Mouse (Mus musculus) layer of hippocampus, postnatal 25 days (tissue): ENCODE measurements around the gene Dbr1. TPM values are rescaled to one million over a fixed set of nuclear protein-coding genes. Genes with fewer than 3 reads are reported as not detected.

ENCODE experiments used
- DNase-seq, 2 experiments: peaks; one replicate each; pipeline ENCODE4 v3.0.0; 2022; ENCODE audit warnings: mixed read lengths in 2 of 2, low spot score in 1 of 2; ENCODE audit errors: extremely low spot score in 1 of 2
- total RNA-seq, 2 experiments: library from RNA; stranded (reverse); gene quantifications; 2 replicates each; pipeline ENCODE4 v1.2.3; 2021

Dbr1 gene
- total RNA-seq, 2 experiments from 2014 or later: 13.5 to 14.3 TPM

DNA sequence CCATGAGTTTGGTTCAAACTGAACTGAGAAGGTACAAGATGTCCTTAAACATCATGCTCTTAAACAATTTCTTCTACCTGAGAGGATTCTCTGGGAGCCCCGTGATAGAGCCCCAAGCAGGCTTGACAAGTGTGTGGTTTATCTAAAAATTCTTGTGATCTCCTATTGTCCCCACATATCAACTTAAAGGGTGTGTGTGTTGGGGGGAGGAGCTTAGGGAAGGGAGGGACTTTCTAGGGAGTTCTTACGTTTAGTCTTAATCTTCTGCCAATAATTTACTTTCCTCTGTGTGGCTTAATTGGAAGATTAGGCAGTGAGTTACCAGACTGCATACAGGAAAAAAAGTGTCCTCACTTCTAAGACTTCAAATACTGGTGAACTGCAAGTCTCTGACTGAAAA, 36.6 kb downstream of the Dbr1 start, which contains the start of gene A4gnt:
Gene A4gnt (plus strand): TSS at position 301 of the 400 bp plus-strand sequence.
- no peak for DNase-seq

DNA sequence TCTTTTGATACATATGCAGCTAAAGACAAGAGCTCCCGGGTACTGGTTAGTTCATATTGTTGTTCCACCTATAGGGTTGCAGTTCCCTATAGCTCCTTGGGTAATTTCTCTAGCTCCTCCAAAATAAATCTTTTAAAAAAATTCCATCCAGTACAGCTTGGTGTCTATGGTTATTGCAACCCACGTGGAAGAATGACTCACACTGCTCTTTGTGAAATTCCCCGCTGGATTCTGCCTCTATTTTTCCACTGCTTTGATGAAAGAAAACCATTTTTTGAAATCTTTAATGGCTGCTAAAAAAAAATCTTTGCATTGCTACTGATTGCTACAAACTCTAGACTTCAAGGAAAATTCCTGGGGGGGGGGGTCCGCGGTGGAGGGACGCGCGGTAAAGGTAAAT, 44.1 kb downstream of the Dbr1 start:
- DNase-seq: no peak

DNA sequence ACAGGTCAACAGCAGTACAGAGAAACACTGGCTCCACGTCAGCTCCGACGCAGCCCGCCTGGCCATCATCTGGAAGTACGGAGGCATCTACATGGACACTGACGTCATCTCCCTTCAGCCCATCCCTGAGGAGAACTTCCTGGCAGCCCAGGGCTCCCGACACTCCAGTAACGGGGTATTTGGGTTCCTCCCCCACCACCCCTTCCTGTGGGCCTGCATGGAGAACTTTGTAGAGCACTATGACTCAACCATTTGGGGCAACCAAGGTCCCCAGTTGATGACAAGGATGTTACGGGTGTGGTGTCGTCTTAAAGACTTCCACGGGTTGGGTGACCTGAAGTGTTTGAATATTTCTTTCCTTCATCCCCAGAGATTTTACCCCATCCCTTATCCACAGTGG, 44.6 kb downstream of the Dbr1 start:
- no peak for DNase-seq

DNA sequence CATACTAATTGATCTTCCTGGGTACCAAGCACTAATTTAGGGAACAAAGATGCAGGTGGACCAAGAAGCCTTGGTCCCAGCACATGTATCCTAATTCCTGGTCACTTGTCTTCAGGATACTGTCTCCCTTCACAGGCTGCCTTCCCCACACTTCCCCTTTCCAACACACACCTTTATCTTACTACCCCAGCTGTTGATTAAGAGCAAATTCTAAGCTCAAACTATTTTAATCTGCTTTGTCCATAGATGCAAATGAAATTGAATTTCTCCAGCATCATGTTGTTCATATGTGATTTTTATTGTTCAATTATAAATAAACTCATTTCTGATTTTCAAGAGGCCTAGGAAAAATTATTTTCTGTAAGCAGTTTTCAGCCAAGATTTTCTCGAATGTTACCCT, 46.4 kb downstream of the Dbr1 start:
- DNase-seq: no peak

DNA sequence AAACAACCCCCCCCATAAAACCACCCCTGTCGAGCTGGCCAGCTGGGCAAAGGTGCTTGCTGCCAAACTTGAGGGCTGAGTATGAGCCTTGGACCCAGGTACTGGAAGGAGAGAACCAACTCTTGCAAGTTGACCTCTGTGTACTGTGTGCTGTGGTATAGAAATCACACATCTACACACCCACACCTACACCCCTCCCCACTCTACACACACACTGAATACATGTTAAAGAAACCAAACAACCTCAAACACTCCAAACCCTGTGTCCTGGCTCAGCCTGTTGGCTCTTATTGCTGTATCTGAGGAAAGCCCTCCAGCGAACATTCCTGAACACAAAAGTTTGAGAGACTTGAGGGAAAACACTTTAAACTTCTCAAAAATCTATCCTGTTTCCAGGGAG, 47.4 kb downstream of the Dbr1 start:
- no peak for DNase-seq

DNA sequence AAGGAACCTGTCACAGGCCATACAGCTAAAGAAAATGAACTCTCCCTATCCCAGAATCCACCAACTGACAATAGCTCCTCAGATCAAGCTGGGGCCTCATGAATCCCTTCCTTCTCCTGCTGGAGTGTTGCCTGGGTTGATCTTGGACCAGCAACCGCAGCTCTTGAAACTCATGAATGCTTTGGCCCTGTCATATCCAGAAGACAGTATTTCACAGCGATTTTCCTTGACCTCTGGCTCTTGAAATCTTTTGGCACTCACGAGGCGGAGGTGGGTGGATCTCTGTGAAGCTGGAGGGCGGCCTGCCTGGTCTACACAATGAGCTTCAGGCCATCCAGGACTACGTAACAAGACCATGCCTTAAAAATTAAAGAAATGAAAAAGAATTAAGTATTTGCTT, 48.5 kb downstream of the Dbr1 start:
- DNase-seq: no peak

DNA sequence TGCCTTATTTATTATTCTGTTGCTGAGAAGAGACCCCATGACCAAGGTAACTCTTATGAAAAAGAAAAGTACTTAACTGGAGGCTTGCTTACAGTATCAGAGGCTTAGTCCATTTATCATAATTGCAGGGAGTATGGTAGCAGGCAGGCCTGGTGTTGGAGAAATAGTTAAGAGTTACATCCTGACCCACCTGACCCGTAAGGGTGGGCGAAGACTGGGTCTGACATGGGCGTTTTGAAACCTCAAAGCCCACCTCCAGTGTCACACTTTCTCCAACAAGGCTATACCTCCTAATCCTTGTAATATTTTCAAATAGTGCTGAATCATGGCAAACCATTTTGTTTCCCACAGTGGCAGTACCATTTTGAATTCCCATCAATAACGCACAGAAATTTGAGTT, 53.0 kb downstream of the Dbr1 start:
- DNase-seq: no peak

DNA sequence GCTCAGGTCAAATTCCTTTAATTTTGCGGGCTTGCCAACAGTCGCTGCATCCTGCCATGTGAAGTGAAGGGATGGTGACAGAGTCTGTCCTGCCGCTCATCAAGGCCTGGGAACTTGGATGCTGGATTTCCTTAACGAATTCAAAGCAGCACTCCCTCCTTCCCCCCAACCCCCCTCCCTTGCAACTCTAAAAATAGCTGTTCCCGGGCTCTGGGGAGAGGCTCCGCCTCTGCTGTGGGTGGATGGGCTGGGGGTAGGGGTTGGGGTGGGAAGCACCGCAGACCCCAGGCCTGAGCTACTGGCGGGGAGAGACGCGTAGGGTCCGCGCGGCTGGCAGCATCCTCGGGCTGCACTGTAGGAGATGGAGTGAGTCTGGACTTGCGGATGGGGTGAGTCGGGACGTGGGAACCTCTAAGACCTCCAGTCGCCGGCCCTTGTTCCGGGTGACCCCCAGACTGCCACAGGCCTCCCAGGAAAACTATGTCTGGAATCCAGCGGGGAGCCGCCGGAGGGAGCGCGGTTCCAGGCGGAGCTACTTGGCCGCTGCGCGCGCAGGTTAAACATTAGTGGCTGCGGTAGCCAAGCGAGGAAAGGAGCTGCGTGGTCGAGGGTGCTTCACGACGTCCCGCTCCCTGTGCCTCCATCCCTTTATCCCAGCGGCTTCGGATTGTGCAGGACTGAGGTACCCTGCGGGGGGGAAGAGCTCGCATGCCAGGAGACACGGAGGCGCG, 53.8 kb downstream of the Dbr1 start, which contains the start of gene Dzip1l:
Gene Dzip1l (plus strand): TSS at position 216 of the 731 bp plus-strand sequence.
- DNase-seq: peak; percentile 60 to 63

DNA sequence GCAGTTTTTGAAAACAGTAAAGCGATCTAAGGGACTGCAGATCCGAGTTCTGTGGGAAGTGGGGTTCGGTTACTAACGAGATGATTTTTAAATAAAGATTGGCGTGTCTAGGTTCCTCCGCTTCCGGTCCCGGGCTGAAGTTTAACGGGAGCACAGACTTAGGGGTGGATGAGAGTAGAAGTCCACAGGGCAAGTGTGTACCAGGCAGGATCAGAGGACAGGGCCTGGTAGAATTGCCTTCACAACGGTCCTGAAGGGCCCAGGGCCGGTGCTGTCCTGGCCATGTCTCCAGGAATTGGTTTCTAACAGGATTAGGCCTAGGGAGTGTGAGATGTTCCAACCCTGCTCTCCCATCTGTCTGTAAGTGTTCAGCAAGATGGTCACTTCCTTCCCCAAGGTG, 54.5 kb downstream of the Dbr1 start:
- DNase-seq: no peak

DNA sequence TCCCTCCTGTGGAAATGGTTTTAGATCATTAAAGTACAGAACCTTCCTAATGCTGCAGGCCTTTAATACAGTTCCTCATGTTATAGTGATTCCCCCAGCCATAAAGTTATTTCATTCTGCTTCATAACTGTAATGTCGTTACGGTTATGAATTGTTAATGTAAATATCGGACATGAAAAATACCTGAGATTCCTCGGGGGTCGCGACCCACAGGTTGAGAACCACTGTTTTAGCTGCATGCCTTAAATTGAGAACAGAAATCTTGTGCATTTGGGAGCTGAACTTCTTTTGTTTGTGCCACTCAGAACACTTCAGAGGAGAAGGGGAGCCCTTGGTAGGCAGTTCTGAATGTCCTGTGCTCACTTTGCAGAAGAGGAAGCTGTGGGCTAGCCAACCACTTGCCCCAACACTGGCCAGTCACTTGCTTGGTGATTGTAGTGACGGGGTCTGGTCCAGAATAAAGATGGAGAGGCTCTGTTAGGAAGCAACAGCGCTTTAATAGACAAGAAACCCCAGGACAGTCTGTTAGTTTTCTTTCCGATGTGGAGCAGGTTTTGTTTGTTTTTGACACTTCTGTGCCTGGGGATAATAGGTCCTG, 55.0 kb downstream of the Dbr1 start:
- DNase-seq: no peak

DNA sequence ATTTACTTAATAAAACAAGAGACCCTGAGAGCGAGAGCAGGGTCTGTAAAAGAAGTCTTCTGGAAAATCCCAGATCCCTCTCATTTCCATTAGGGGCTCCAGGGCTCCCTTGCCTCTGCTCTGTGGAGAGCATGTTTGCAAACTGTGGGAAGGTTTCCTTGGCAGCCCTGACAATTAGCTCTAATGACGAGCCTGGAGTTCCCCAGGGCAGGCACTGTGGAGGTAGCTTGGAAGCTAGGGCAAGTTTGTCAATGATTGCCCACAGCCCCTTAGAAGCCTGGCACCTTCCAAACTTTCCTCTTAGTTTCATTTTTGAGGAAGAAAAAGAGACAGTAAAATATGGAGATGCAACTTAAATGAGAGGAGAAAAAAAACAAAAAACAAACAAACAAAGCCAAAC, 56.2 kb downstream of the Dbr1 start:
- peak in 1 of 2 experiments; percentile 12 for DNase-seq

DNA sequence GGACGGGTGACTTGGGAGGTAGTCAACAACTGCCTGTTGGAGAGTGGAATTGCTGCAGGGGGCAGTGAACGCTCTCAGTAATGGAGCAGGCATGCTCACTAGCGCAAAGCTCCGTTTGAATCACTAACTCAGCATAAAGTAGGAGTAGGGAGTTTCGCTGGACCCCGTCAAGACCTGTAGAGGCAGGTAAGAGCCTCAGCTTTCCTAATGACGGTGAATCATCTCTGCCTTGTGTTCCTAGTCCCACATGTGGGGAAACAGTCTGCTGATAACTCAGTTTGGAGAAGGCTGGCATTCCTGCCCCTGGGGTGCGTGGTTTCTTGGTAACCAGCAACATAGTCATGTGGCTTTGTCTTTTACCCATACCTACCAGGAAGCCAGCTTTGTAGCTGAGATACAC, 56.7 kb downstream of the Dbr1 start:
- DNase-seq: no peak

Other genes starting within 250 kb of the Dbr1 start
- 1 to 10 TPM; 1.8 to 2.2 TPM for gene Esyt3, start 217.2 kb upstream of the Dbr1 start, total RNA-seq
- gene Mras, start 138.4 kb upstream of the Dbr1 start, total RNA-seq: 100 to 1,000 TPM; 134 to 138 TPM
- under 1 TPM; 0.30 to 0.56 TPM for gene Nme9, start 124.3 kb upstream of the Dbr1 start, total RNA-seq
- 10 to 100 TPM; 50.8 to 57.2 TPM for gene Armc8, start 6.9 kb upstream of the Dbr1 start, total RNA-seq
- gene A4gnt, start 36.7 kb downstream of the Dbr1 start, total RNA-seq: not detected
- 10 to 100 TPM; 22.6 to 25.3 TPM for gene Dzip1l, start 53.7 kb downstream of the Dbr1 start, total RNA-seq
- gene Cldn18, start 141.5 kb downstream of the Dbr1 start, total RNA-seq: not detected